ENCODE assay signal across 7 mouse cellular contexts in genomic region chr2:165511530-165511929, GRCm38 (mm10). TPM values are rescaled to one million over a fixed set of nuclear protein-coding genes. Genes with fewer than 3 reads are reported as not detected.
DNase-seq lines count a peak whose midpoint lies in the region; ATAC-seq lines count a peak whose summit lies in the region.
"Not testable (repeated sequence)": the region's sequence is repeated elsewhere in the genome, so short reads cannot be mapped to it uniquely, and the experiment has no call there.
"Had no signal": no experiment of that assay in that cellular context is flagged by ENCODE, and none has a peak within 500 bp of the region (broad histone marks: within the 10 kb centered on the region; RNA-seq: fewer than 3 reads in every experiment).

No protein-coding gene starts in this region.

- H3K4me1 ChIP-seq in kidney, embryonic 15.5 days, result peaks cover 34% of the 10 kb centered on the region

- WGBS in kidney, embryonic 15.5 days, result 80% methylated on average over 4 of the region's 4 CpGs

- H3K27ac ChIP-seq in kidney, embryonic 15.5 days, result peak overlapping the region; percentile 20

- H3K4me3 ChIP-seq in kidney, embryonic 15.5 days (replicated peaks), result not testable (repeated sequence)

- not testable (repeated sequence) for H3K4me2 ChIP-seq in kidney, embryonic 15.5 days

- DNase-seq in A20 (ENCODE audit: low read depth, low spot score) (peak; percentile 23), R1 (ENCODE audit: low read depth, low spot score) (peak; percentile 39), liver (peak; percentile 15)
- DNase-seq in c-Kit-positive CD71-positive TER-119-negative erythroid progenitor cells, embryonic 14.5 days (ENCODE audit: low read depth), result peak; percentile 23
- DNase-seq in retina, postnatal 1 day, result peak; percentile 17

- H3K9me3 ChIP-seq in kidney, embryonic 15.5 days (replicated peaks), result not testable (repeated sequence)

- not testable (repeated sequence) for H3K27me3 ChIP-seq in kidney, embryonic 15.5 days

- not testable (repeated sequence) for H3K9ac ChIP-seq in kidney, embryonic 15.5 days

- ATAC-seq in kidney, embryonic 15.5 days (replicated peaks; ENCODE audit: low FRiP score), result not testable (repeated sequence)

- H3K36me3 ChIP-seq in kidney, embryonic 15.5 days, result not testable (repeated sequence)

RNA-seq across cellular contexts. Expression of gene Slc2a10, which starts 7.9 kb away (rescaled TPM):
- 6.9 and 7.2 TPM in 2 replicates for polyA plus RNA-seq in kidney, embryonic 15.5 days (2015; fragmentation: Nextera tagmentation; extraction: Ambion mirVana)

RNA-seq across cellular contexts. Expression of gene Trp53rka, which starts 18.4 kb away (rescaled TPM):
- polyA plus RNA-seq in kidney, embryonic 15.5 days (2015; fragmentation: Nextera tagmentation; extraction: Ambion mirVana), result 36.3 and 37.2 TPM in 2 replicates

RNA-seq across cellular contexts. Expression of gene Slc13a3, which starts 38.5 kb away (rescaled TPM):
- 2.6 and 3.4 TPM in 2 replicates for polyA plus RNA-seq in kidney, embryonic 15.5 days (2015; fragmentation: Nextera tagmentation; extraction: Ambion mirVana)
- polyA plus RNA-seq: intestine, postnatal 0 days had no signal
